Mouse (Mus musculus): ENCODE data around the gene Shc4. TPM values are rescaled to one million over a fixed set of nuclear protein-coding genes. Genes with fewer than 3 reads are reported as not detected.

Shc4 gene
- polyA plus RNA-seq, 1 experiment: 0.57 TPM

- peak; percentile 74 for DNase-seq
- WGBS: under 1% methylated on average over 69 of the region's 79 CpGs
- TF ChIP-seq POLR2A (IDR thresholded peaks at IDR 0.05; ENCODE audit: control insufficient read depth, extremely low read depth, insufficient read depth, low read length, poor library complexity) (peak; percentile 46; the same call in 1 of the 2 replicates), CTCF (IDR thresholded peaks at IDR 0.05; ENCODE audit: borderline replicate concordance, control insufficient read depth, extremely low read depth, insufficient read depth, low read length, poor library complexity) (peak; percentile 24; the same call in 1 of the 2 replicates)
- Histone ChIP-seq H3K4me1 (replicated peaks; ENCODE audit: control insufficient read depth, insufficient read depth, low read length) (peaks cover 2% of the 10 kb centered on the region; the same call in 1 of the 2 replicates), H3K27me3 (ENCODE audit: control insufficient read depth, insufficient read depth, low read length) (no peaks in the 10 kb centered on the region), H3K4me3 (ENCODE audit: control insufficient read depth, insufficient read depth, low read length) (peak within 1 kb of the TSS; percentile 67), H3K27ac (ENCODE audit: control insufficient read depth, insufficient read depth, low read length) (no peak within 1 kb of the TSS), H3K36me3 (ENCODE audit: control insufficient read depth, insufficient read depth, low read length) (no peaks in the 10 kb centered on the region)
Measured at GRCm38 (mm10) chr2:125672957-125673631, 50.9 kb downstream of the Shc4 start, which contains the start of gene Eid1. Gene Eid1 (plus strand): TSS chr2:125673095.

- Histone ChIP-seq H3K4me3 (ENCODE audit: control insufficient read depth, insufficient read depth, low read length) (peak overlapping the region; percentile 67), H3K27me3 (ENCODE audit: control insufficient read depth, insufficient read depth, low read length) (no peaks in the 10 kb centered on the region), H3K27ac (ENCODE audit: control insufficient read depth, insufficient read depth, low read length) (no peak overlapping the region), H3K36me3 (ENCODE audit: control insufficient read depth, insufficient read depth, low read length) (no peaks in the 10 kb centered on the region), H3K4me1 (replicated peaks; ENCODE audit: control insufficient read depth, insufficient read depth, low read length) (peaks cover 2% of the 10 kb centered on the region; the same call in 1 of the 2 replicates)
- WGBS: 27% methylated on average over 12 of the region's 20 CpGs
- TF ChIP-seq CTCF (IDR thresholded peaks at IDR 0.05; ENCODE audit: borderline replicate concordance, control insufficient read depth, extremely low read depth, insufficient read depth, low read length, poor library complexity) (no peak), POLR2A (IDR thresholded peaks at IDR 0.05; ENCODE audit: control insufficient read depth, extremely low read depth, insufficient read depth, low read length, poor library complexity) (no peak)
- DNase-seq: no peak
Measured at GRCm38 (mm10) chr2:125672568-125672956, 51.4 kb downstream of the Shc4 start.

DNA sequence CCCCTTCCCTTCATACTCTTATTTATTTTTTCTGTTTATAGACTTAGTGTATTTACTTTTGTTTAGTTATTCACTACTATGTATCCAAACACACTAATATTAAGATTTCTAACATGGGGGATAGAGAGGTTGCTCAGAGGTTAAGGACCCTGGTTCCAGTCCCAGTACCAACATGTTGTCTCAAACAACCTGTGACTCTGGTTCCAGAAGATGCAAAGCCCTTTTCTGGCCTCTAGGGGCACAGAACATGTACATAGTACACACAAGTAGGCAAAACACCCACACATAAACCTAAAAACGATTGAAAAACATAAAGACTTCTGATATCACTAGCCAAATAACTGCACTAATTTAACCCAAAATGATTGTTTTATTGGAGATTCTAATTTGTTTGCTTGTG lies 53.1 kb downstream of the Shc4 start:
- H3K27ac ChIP-seq (ENCODE audit: control insufficient read depth, insufficient read depth, low read length): no peak overlapping the region
- DNase-seq: peak; percentile 17
- no peaks in the 10 kb centered on the region for H3K27me3 ChIP-seq (ENCODE audit: control insufficient read depth, insufficient read depth, low read length)
- 33% methylated on average over 1 of the region's 1 CpGs for WGBS
- no peak for TF ChIP-seq CTCF (IDR thresholded peaks at IDR 0.05; ENCODE audit: borderline replicate concordance, control insufficient read depth, extremely low read depth, insufficient read depth, low read length, poor library complexity)
- no peak for TF ChIP-seq POLR2A (IDR thresholded peaks at IDR 0.05; ENCODE audit: control insufficient read depth, extremely low read depth, insufficient read depth, low read length, poor library complexity)
- no peaks in the 10 kb centered on the region for H3K36me3 ChIP-seq (ENCODE audit: control insufficient read depth, insufficient read depth, low read length)
- peaks cover 5% of the 10 kb centered on the region; the same call in 1 of the 2 replicates for H3K4me1 ChIP-seq (replicated peaks; ENCODE audit: control insufficient read depth, insufficient read depth, low read length)
- no peak overlapping the region for H3K4me3 ChIP-seq (ENCODE audit: control insufficient read depth, insufficient read depth, low read length)

DNA sequence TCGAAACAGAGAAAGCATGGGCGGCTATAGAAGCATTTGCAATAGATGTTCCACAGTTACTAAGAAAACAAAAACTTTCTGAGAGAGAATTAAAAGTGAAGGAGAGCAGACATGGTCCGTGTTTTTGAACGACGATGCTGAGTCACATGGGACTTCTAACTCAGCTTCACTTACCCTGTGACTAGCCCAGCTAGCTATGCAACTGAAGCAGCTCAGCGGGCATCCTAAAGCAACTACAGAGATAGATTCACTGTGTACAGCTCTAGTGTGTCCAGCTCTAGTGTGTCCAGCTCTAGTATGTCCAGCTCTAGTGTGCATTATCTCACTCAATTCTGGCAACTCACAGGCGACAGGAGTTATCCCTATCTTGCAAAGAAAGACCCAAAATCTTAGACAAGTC lies 56.2 kb downstream of the Shc4 start:
- H3K4me3 ChIP-seq (ENCODE audit: control insufficient read depth, insufficient read depth, low read length): no peak overlapping the region
- no peak overlapping the region for H3K27ac ChIP-seq (ENCODE audit: control insufficient read depth, insufficient read depth, low read length)
- H3K36me3 ChIP-seq (ENCODE audit: control insufficient read depth, insufficient read depth, low read length): no peaks in the 10 kb centered on the region
- TF ChIP-seq POLR2A (IDR thresholded peaks at IDR 0.05; ENCODE audit: control insufficient read depth, extremely low read depth, insufficient read depth, low read length, poor library complexity): no peak
- TF ChIP-seq CTCF (IDR thresholded peaks at IDR 0.05; ENCODE audit: borderline replicate concordance, control insufficient read depth, extremely low read depth, insufficient read depth, low read length, poor library complexity): no peak
- WGBS: 66% methylated on average over 7 of the region's 7 CpGs
- DNase-seq: no peak
- H3K27me3 ChIP-seq (ENCODE audit: control insufficient read depth, insufficient read depth, low read length): no peaks in the 10 kb centered on the region
- peaks cover 5% of the 10 kb centered on the region; the same call in 1 of the 2 replicates for H3K4me1 ChIP-seq (replicated peaks; ENCODE audit: control insufficient read depth, insufficient read depth, low read length)

DNA sequence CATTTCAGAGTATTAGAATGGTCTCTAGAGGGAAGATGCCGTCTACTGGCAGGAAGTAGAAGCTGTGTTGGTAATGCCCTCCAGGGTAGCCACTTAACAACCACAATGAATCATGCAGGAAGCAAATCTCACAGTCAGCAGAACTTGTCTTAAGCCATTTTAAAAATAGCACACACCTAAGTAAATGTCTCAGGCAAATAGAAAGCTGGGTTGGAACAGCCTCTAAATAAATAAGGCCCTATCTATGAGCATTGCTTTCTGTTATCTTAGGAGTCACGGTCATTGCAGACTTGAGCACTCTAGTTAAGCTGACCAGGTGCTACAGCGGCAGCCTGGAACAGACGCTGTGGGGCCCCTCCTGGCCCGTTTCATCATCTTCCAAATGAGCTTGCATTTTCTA lies 56.8 kb downstream of the Shc4 start:
- Histone ChIP-seq H3K4me1 (replicated peaks; ENCODE audit: control insufficient read depth, insufficient read depth, low read length) (0 out of 2 replicates have a peak, but pooled peaks cover 2% of the 10 kb centered on the region), H3K4me3 (ENCODE audit: control insufficient read depth, insufficient read depth, low read length) (no peak overlapping the region), H3K27me3 (ENCODE audit: control insufficient read depth, insufficient read depth, low read length) (no peaks in the 10 kb centered on the region), H3K27ac (ENCODE audit: control insufficient read depth, insufficient read depth, low read length) (0 out of 2 replicates have a peak overlapping the region, but pooled peaks have one; percentile 29), H3K36me3 (ENCODE audit: control insufficient read depth, insufficient read depth, low read length) (no peaks in the 10 kb centered on the region)
- WGBS: 17% methylated on average over 5 of the region's 5 CpGs
- no peak for DNase-seq
- TF ChIP-seq CTCF (IDR thresholded peaks at IDR 0.05; ENCODE audit: borderline replicate concordance, control insufficient read depth, extremely low read depth, insufficient read depth, low read length, poor library complexity) (no peak), POLR2A (IDR thresholded peaks at IDR 0.05; ENCODE audit: control insufficient read depth, extremely low read depth, insufficient read depth, low read length, poor library complexity) (no peak)

GRCm38 (mm10) chr2:125666668-125667067 lies 57.3 kb downstream of the Shc4 start:
- 0 out of 2 replicates have a peak, but pooled peaks cover 2% of the 10 kb centered on the region for H3K4me1 ChIP-seq (replicated peaks; ENCODE audit: control insufficient read depth, insufficient read depth, low read length)
- no peak for TF ChIP-seq CTCF (IDR thresholded peaks at IDR 0.05; ENCODE audit: borderline replicate concordance, control insufficient read depth, extremely low read depth, insufficient read depth, low read length, poor library complexity)
- TF ChIP-seq POLR2A (IDR thresholded peaks at IDR 0.05; ENCODE audit: control insufficient read depth, extremely low read depth, insufficient read depth, low read length, poor library complexity): no peak
- no peak overlapping the region for H3K27ac ChIP-seq (ENCODE audit: control insufficient read depth, insufficient read depth, low read length)
- no peaks in the 10 kb centered on the region for H3K27me3 ChIP-seq (ENCODE audit: control insufficient read depth, insufficient read depth, low read length)
- no peaks in the 10 kb centered on the region for H3K36me3 ChIP-seq (ENCODE audit: control insufficient read depth, insufficient read depth, low read length)
- no peak for DNase-seq
- 68% methylated on average over 4 of the region's 4 CpGs for WGBS
- no peak overlapping the region for H3K4me3 ChIP-seq (ENCODE audit: control insufficient read depth, insufficient read depth, low read length)

Measured in thymus, adult 2 months (tissue).